17 mouse cellular contexts compared by ENCODE assay signal in genomic region chr10:22708190-22708843, GRCm38 (mm10). TPM values are rescaled to one million over a fixed set of nuclear protein-coding genes. Genes with fewer than 3 reads are reported as not detected.
A peak's percentile ranks its signal among the peaks of the same experiment; 100 is the strongest.
DNase-seq lines count a peak whose midpoint lies in the region; ATAC-seq and TF ChIP-seq lines count a peak whose summit lies in the region.
"Had no signal": no experiment of that assay in that cellular context is flagged by ENCODE, and none has a peak within 500 bp of the region (broad histone marks: within the 10 kb centered on the region; RNA-seq: fewer than 3 reads in every experiment).

No protein-coding gene starts in this region.

- DNase-seq in left cerebral cortex, adult 2 months (ENCODE audit: extremely low spot score in 1 of 2, low spot score in 2 of 2), result no peak
- DNase-seq in left cerebral cortex, adult 18-20 months (ENCODE audit: low spot score in 2 of 2), result no peak
- DNase-seq in lung, postnatal 0 days (ENCODE audit: low spot score), result peak; percentile 82
- no peak for DNase-seq in left cerebral cortex, adult 11 months (ENCODE audit: low spot score)
- DNase-seq: cerebellum, adult 9-10 months; gastrocnemius, postnatal 25 days; retina, postnatal 1 day; thymus, postnatal 14 days had no signal

- peaks cover 30% of the 10 kb centered on the region for H3K79me2 ChIP-seq in myocyte (ENCODE audit: control insufficient read depth, insufficient read depth)

- TF ChIP-seq EP300 in lung, postnatal 0 days (IDR thresholded peaks at IDR 0.05), result peak; percentile 40; the same call in 1 of the 2 replicates

- H3K27ac ChIP-seq in heart, embryonic 14.5 days (replicated peaks in 1 of 2; ENCODE audit: control insufficient read depth in 1 of 2, insufficient read depth in 1 of 2, low read depth in 2 of 2, low read length in 2 of 2), result peak overlapping the region in 1 of 2 experiments; percentile 38; a peak in 2 of 4 replicates
- H3K27ac ChIP-seq in heart, embryonic 11.5 days (ENCODE audit: low read depth, low read length), result no peak overlapping the region
- peak overlapping the region; percentile 48; the same call in 1 of the 2 replicates for H3K27ac ChIP-seq in left cerebral cortex, adult 2 months
- no peak overlapping the region for H3K27ac ChIP-seq in lung, postnatal 0 days (ENCODE audit: low read length)
- H3K27ac ChIP-seq: macrophage; midbrain, embryonic 10.5 days had no signal

- H3K27me3 ChIP-seq in heart, embryonic 14.5 days (ENCODE audit: control insufficient read depth, insufficient read depth, low read length), result no peaks in the 10 kb centered on the region
- no peaks in the 10 kb centered on the region for H3K27me3 ChIP-seq in heart, embryonic 11.5 days (ENCODE audit: control insufficient read depth, insufficient read depth, low read length)
- no peaks in the 10 kb centered on the region for H3K27me3 ChIP-seq in lung, postnatal 0 days (replicated peaks; ENCODE audit: insufficient read depth, low read length)
- H3K27me3 ChIP-seq in myocyte (ENCODE audit: control insufficient read depth, insufficient read depth, insufficient read length), result no peaks in the 10 kb centered on the region

- H3ac ChIP-seq in myocyte (ENCODE audit: control insufficient read depth, insufficient read length), result no peak overlapping the region

- no peak for TF ChIP-seq CTCF in left cerebral cortex, adult 2 months (IDR thresholded peaks at IDR 0.05)
- peak; percentile 54 for TF ChIP-seq CTCF in lung, postnatal 0 days (IDR thresholded peaks at IDR 0.05)

- peaks cover 67% of the 10 kb centered on the region for H3K36me3 ChIP-seq in heart, embryonic 14.5 days (ENCODE audit: control insufficient read depth, insufficient read depth, low read length)
- peaks cover 10% of the 10 kb centered on the region for H3K36me3 ChIP-seq in heart, embryonic 11.5 days (ENCODE audit: control insufficient read depth, insufficient read depth, low read length)
- peaks cover 15% of the 10 kb centered on the region; the same call in 1 of the 2 replicates for H3K36me3 ChIP-seq in lung, postnatal 0 days (ENCODE audit: insufficient read depth, low read length)
- peaks cover 66% of the 10 kb centered on the region for H3K36me3 ChIP-seq in myocyte (ENCODE audit: control insufficient read depth, insufficient read depth)

- no peak overlapping the region for H3K4me2 ChIP-seq in heart, embryonic 14.5 days (ENCODE audit: low read length)
- H3K4me2 ChIP-seq in heart, embryonic 11.5 days, result no peak overlapping the region
- H3K4me2 ChIP-seq in lung, postnatal 0 days (replicated peaks; ENCODE audit: low read depth, low read length), result no peak overlapping the region
- H3K4me2 ChIP-seq in myocyte (ENCODE audit: low read depth), result no peak overlapping the region
- H3K4me2 ChIP-seq: liver, embryonic 11.5 days had no signal

- peak; percentile 68 for ATAC-seq in heart, embryonic 14.5 days (ENCODE audit: insufficient number of reproducible peaks, insufficient read depth, low FRiP score, low read depth)
- no peak for ATAC-seq in heart, embryonic 11.5 days (replicated peaks; ENCODE audit: insufficient number of reproducible peaks, low FRiP score, low TSS enrichment)
- peak; percentile 96 for ATAC-seq in lung, postnatal 0 days
- ATAC-seq: forebrain, embryonic 14.5 days; hindbrain, embryonic 16.5 days; intestine, embryonic 16.5 days had no signal

- no peak overlapping the region for H3K9ac ChIP-seq in heart, embryonic 14.5 days (ENCODE audit: low read length)
- no peak overlapping the region for H3K9ac ChIP-seq in heart, embryonic 11.5 days (ENCODE audit: low read depth, low read length)
- H3K9ac ChIP-seq in lung, postnatal 0 days (replicated peaks; ENCODE audit: low read depth), result no peak overlapping the region

- 41% methylated on average over 7 of the region's 7 CpGs for WGBS in heart, embryonic 14.5 days
- 63% methylated on average over 7 of the region's 7 CpGs for WGBS in heart, embryonic 11.5 days (ENCODE audit: insufficient replicate concordance)
- WGBS in lung, postnatal 0 days, result 62% methylated on average over 7 of the region's 7 CpGs

- TF ChIP-seq POLR2A in myocyte (IDR thresholded peaks at IDR 0.05; ENCODE audit: insufficient read length, low read depth), result peak; percentile 25

- H3K4me3 ChIP-seq in heart, embryonic 14.5 days (ENCODE audit: control insufficient read depth in 1 of 2, insufficient read depth in 1 of 2, low read depth in 1 of 2, low read length in 2 of 2), result no peak overlapping the region
- H3K4me3 ChIP-seq in heart, embryonic 11.5 days (ENCODE audit: low read depth, low read length), result no peak overlapping the region
- no peak overlapping the region for H3K4me3 ChIP-seq in left cerebral cortex, adult 2 months
- H3K4me3 ChIP-seq in lung, postnatal 0 days (ENCODE audit: low read depth, low read length), result no peak overlapping the region
- H3K4me3 ChIP-seq in myocyte, result no peak overlapping the region
- H3K4me3 ChIP-seq: midbrain, embryonic 10.5 days had no signal

- no peaks in the 10 kb centered on the region for H3K9me3 ChIP-seq in heart, embryonic 14.5 days (ENCODE audit: control insufficient read depth, low read length)
- H3K9me3 ChIP-seq in heart, embryonic 11.5 days (replicated peaks; ENCODE audit: control insufficient read depth, low read length), result no peaks in the 10 kb centered on the region
- no peaks in the 10 kb centered on the region for H3K9me3 ChIP-seq in lung, postnatal 0 days (ENCODE audit: low read length)
- H3K9me3 ChIP-seq: midbrain, embryonic 10.5 days had no signal

- H3K4me1 ChIP-seq in heart, embryonic 14.5 days (ENCODE audit: control insufficient read depth in 2 of 2, insufficient read depth in 2 of 2, low read length in 2 of 2), result peaks cover 2 to 21% of the 10 kb centered on the region in 2 experiments; a peak in 2 of 4 replicates
- H3K4me1 ChIP-seq in heart, embryonic 11.5 days (ENCODE audit: control insufficient read depth, insufficient read depth, low read length), result peaks cover 11% of the 10 kb centered on the region; the same call in 1 of the 2 replicates
- H3K4me1 ChIP-seq in lung, postnatal 0 days (ENCODE audit: insufficient read depth, low read depth, low read length), result no peaks in the 10 kb centered on the region
- H3K4me1 ChIP-seq: midbrain, embryonic 10.5 days had no signal

- intact Hi-C loops in left cerebral cortex, adult 2 months (cut with DNase I), result no loop called here

TF ChIP-seq in myocyte, 11 proteins besides CTCF, POLR2A, EP300 and RAD21:
- TF ChIP-seq POLR2AphosphoS2 (IDR thresholded peaks at IDR 0.05; ENCODE audit: insufficient read length, low read depth), result peak; percentile 15
- no peak for TF ChIP-seq MAX (IDR thresholded peaks at IDR 0.05; ENCODE audit: low read depth)
- TF ChIP-seq TCF3 (IDR thresholded peaks at IDR 0.05; ENCODE audit: insufficient read length, low read depth), result no peak

RNA-seq across cellular contexts. Expression of gene Tbpl1, which starts 23.4 kb away (rescaled TPM):
- polyA plus RNA-seq in heart, embryonic 14.5 days (2014; fragmentation: Nextera tagmentation; extraction: Ambion mirVana), result 44.2 and 47.9 TPM in 2 replicates
- polyA plus RNA-seq in heart, embryonic 11.5 days (2014; fragmentation: Nextera tagmentation; extraction: Ambion mirVana), result 57.8 and 59.9 TPM in 2 replicates
- 10 to 100 TPM; 67.7 to 69.6 TPM for total RNA-seq in left cerebral cortex, adult 2 months (2021)
- total RNA-seq in left cerebral cortex, adult 18-20 months (2021), result 10 to 100 TPM; 67.4 to 73.2 TPM
- polyA plus RNA-seq in lung, postnatal 0 days (2015; fragmentation: Nextera tagmentation; extraction: Ambion mirVana), result 42.2 and 44.7 TPM in 2 replicates
- polyA plus RNA-seq in myocyte (2012; fragmentation: generic; extraction: Trizol), result 72.5 TPM
